Mouse (Mus musculus) erythroid progenitor cell, adult 5-6 weeks (primary cell): ENCODE measurements at regions not wholly inside any gene's neighbourhood (a gene's known extent, or its start where the extent isn't known, plus 50 kb on each side); places are given as distances from the start of the nearest gene placed in this dataset.

Experiments used
- ATAC-seq: replicated peaks from 2 replicates; pipeline ENCODE4 v1.8.0; 2016; ENCODE audit warnings: moderate number of reproducible peaks, mild to moderate bottlenecking, moderate TSS enrichment, inconsistent platforms; ENCODE audit not compliant: poor library complexity, low FRiP score, severe bottlenecking

DNA sequence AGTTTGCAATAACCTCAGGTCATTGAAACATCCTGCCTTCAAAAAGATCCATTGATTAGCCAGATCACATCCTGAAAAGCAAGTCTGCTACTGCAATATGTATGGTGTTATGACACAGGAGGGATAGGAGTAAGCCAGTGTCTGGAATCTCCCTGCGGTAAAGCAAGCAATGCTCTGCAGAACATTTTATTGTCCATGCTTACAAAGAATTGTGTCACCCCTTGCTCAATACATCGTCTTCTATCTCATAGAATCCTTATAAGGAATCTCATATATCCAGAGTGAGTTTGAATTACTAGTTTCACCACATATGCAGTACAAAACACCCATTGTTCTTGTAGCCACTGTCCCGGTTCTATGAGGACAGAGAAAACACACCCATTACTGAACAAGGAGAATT is 162.1 kb upstream of the Usp25 start:
- ATAC-seq = no peak

GRCm38 (mm10) chr16:76837450-76837849 is 176.1 kb upstream of the Usp25 start:
- no peak for ATAC-seq

GRCm38 (mm10) chr16:76830371-76830770 is 183.1 kb upstream of the Usp25 start:
- no peak for ATAC-seq

DNA sequence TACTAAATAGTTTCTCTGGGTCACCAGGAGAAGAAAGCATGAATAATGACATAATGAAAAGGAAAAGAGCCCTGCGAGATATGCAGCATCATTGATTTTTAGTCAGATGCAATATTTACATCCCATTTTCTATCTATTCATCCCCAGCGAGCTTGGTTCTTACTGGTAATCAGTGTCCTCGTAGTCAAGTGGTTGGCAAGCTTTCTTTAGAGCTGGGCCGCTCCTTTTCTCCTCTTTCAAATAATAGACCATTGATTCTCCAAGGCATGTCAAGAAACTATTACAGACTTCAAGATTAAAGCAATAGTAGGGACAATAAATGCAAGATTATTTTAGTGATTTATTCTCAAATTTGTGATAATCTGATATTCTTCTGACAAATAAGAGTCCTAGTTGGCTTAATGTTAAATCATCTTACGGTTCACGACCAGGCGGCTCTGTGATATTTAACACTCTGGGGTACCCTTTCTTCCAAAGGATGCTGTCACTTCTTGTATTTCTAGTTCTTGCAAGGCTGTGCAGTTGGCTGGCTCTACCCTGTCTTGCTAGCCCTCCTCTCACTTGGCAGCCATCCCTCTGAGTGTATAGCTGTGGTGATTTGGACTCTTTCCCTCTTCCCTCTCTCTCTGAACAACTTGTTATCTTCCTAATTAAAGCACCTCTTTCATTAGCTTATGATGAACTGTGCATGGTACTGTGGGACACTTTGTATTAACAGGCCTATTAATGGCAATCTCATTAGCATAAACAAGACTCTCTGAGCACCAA is 185.6 kb upstream of the Usp25 start:
- no peak for ATAC-seq

DNA sequence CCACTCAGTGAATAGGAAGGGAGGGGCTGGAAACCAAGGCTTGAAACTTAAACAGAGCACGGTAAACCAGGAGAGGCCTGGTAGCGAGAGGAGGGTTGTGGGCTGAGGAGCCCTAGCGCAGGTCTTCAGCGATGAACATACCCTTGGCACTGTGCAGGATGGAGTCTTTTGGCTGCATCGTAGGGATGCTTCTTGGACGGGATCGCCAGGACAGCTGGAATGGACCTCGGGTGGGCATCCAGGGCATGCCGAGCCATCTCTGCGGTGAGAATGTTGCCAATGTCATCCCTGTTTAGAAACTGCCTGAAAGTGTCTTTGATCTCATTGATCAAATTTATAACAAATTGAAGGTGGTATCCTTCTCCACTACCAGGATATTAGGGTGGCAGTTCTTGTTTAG is 192.2 kb upstream of the Usp25 start:
- no peak for ATAC-seq

DNA sequence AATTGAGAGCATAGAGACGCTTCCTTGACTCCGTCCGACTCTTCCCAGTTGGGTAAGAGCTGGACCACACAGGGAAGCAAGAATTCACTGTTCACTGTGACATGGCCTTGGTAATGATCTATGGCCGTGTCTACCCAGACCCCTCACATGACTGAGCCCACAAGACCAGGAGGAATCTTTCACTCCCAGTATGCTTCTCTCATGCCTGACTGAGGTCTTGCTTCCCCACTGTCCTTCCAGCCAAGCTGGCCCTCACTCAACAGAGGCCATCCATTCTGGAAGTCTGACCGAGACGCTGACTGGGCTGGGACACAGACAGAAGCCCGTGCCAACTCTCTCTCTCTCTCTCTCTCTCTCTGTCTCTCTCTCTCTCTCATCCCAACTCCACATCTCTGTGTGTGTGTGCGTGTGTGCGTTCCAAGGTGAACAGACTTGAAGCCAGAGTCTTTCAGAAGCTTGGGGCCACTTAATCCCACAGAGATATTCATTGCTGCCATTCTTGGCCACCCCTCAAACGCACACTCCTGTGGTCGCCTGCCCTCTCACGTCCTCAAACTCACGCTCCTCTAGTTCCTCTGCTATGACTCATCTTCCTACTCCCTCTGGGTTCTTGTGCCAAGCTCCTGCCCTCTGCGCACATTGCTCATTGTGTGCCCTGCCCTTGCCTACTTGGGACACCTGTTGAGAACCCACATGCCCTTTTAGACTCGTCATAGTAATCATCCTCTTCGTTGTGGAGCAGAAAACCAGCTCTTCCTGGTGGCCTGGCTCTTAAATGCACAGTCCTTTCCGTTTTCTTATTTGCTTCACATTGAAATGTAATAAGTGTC is 197.2 kb upstream of the Usp25 start:
- ATAC-seq = no peak

DNA sequence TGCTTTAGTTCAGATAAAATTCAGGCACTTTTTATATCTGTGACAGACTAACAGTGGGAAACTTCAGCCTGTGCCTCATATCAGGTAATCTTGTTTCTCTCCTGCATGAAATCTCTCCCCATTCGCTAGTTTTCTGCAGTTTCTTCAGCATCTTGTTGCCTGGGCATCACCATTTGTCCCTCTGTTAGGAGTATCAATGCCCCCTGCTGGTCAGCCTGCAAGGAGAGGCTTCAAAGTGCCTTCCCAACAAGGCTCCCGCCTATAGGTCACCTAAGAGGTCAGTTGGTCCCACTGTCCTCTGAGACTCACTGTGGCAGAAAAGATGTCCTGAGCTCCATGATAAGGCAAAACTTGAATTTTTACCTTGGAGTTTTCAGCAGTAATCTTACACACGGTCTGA is 209.8 kb upstream of the Usp25 start:
- ATAC-seq = no peak

- no peak for ATAC-seq
Observed at GRCm38 (mm10) chr16:76786405-76787155, 226.9 kb upstream of the Usp25 start.

DNA sequence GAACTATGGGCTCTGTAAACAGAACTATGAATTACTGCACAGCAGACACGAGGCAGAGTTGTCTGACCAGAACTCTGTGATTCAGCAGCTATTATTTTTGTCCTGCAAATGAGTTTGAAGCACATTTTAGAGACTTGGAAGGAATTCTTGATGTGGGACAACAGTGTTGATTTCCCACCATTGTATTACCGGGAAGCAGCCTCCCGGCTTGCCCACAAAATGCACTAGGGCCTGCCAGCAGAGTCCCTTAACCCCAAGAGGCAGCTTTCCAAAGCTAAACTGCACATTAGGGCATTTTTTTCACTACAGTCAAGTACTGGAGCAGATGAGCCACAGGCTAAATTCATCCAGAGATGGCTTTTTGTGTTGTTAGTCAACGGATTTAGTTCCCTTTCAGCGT is 230.8 kb upstream of the Usp25 start:
- ATAC-seq = no peak

- ATAC-seq = no peak
Observed at GRCm38 (mm10) chr16:76775790-76776189, 237.7 kb upstream of the Usp25 start.

DNA sequence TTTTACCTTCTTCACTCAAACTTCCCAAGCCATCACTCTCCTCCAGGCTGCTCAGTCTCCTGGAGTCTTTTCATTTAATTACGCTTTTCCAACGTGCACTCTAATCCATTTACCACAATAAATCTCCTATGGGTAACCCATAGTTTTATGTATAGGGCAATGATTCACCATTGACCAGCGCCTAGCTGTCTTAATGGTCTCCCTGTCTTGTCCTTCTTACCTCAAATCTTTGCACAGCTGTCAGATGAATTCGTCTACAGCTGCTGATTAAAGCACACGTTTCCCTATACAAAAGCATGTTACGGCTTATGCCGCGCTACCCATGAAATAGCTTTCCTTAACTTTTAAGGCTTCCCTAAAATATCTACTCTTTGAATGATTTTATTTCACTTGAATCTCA is 239.5 kb upstream of the Usp25 start:
- ATAC-seq = no peak

DNA sequence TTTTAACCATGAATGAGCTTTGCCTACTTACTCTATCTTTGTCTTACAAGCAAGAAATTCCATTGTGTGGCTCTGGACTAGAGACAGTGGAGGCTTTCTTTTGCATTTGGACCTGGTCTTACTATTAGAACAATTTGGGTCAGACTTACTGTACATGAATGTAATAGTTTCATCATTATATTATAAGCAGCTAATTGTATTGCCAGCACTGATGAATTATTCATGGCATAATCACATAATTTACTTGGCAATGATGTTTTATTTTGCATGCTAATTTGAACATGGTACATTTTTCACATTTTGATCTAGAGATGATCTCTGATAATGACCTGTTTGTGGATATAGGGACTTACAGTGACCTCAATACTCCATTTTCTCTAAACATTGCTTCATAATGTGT is 240.0 kb upstream of the Usp25 start:
- no peak for ATAC-seq

DNA sequence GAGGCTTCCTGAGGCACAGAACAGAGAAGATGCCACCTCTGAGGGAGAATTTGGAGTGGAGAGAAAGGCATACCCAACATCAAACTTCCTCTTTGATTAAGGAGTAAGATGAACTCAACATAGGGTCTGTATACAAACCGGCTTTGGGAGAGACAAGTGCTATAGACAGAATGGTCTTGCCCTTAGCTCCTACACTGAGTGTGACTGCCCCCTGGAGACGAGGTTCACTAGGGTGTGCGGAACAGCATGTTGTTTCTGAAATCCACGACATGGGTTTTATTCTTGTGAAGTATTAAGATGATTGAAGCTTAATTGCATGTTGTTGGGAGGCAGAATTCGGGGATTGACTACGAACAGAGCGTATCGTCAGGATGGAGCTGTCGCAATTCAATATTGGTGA is 244.9 kb upstream of the Usp25 start:
- no peak for ATAC-seq

DNA sequence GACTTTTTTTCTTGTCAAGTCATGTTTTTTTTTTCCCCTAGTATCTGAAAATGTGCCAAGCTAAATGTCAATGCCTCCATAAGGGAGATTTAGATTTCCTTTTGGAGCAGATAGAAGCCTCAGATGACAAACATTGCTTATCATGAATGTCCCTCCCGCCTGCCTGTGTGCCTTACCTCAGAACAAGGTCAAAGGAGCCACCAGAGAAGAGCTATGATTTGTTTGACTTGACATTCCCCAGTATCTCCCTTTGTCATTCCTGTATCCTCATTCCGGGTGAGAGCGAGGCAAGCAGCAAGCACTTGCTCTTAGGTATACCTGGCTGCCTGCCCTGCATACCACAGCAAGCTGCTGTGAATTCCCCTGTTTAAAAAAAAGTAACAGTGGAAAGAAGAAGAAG is 246.9 kb upstream of the Usp25 start:
- no peak for ATAC-seq

GRCm38 (mm10) chr16:76765536-76765935 is 248.0 kb upstream of the Usp25 start:
- no peak for ATAC-seq

DNA sequence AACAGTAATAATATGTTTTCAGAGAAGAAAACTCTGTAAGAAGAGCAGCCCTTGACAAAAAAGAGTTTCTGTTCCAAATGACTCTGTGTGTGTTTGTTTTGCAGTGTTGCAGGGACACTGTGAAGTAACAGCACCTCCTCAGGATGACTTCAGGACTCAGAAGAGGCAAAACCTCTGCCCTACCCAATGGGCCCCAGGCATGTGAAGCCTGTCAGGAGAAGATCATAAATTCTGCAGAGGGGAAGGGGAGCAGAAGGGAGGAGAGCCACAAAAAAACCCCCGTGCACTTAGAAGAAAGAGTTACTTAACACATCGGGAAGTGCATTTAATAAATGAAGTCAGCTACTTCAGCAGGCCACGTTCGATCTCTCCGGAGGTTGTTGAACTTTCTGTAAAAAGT is 248.5 kb upstream of the Usp25 start:
- no peak for ATAC-seq

DNA sequence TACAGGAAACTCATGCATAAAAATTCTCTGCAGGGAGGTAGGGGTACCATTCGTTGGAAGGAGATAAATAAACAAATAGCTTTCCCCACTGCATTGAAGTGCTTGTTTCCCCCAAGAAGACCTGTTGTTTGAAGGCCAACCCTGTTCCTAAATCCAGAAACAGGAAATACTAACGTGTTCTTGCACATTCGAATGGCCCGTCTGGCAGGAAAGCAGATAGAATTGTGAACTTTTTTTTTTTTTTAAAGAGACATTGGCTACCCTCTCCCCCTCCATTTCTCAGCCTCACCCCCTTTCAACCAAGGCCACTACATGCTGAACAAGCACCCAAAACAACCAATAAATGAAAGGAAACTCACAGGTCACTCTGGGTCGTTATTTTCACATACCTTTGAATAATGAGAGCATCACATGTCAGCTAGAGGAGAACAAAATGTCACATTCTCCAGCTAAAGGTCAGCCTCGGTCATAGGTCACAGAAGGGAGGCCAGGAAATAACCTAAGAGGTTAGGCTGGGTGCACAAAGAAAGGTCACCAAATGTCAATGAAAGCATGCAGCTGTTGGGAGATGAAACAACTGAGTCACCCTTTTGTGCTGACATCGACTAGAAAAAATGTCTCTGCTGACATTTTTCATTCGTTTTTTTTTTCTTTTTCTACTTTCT is 250.8 kb upstream of the Usp25 start:
- no peak for ATAC-seq

GRCm38 (mm10) chr16:76761848-76762247 is 251.7 kb upstream of the Usp25 start:
- ATAC-seq = no peak

- ATAC-seq = no peak
Observed at GRCm38 (mm10) chr16:76761004-76761403, 252.5 kb upstream of the Usp25 start.

- ATAC-seq = no peak
Observed at GRCm38 (mm10) chr16:76754871-76755270, 258.6 kb upstream of the Usp25 start.
